Mouse (Mus musculus): ENCODE results near the gene Gm21983. TPM values are rescaled to one million over a fixed set of nuclear protein-coding genes. Genes with fewer than 3 reads are reported as not detected.
A peak's percentile ranks its signal among the peaks of the same experiment; 100 is the strongest.

The Gm21983 gene
- total and polyA plus RNA-seq, 3 experiments = 0.22 TPM; not detected in 2

DNA sequence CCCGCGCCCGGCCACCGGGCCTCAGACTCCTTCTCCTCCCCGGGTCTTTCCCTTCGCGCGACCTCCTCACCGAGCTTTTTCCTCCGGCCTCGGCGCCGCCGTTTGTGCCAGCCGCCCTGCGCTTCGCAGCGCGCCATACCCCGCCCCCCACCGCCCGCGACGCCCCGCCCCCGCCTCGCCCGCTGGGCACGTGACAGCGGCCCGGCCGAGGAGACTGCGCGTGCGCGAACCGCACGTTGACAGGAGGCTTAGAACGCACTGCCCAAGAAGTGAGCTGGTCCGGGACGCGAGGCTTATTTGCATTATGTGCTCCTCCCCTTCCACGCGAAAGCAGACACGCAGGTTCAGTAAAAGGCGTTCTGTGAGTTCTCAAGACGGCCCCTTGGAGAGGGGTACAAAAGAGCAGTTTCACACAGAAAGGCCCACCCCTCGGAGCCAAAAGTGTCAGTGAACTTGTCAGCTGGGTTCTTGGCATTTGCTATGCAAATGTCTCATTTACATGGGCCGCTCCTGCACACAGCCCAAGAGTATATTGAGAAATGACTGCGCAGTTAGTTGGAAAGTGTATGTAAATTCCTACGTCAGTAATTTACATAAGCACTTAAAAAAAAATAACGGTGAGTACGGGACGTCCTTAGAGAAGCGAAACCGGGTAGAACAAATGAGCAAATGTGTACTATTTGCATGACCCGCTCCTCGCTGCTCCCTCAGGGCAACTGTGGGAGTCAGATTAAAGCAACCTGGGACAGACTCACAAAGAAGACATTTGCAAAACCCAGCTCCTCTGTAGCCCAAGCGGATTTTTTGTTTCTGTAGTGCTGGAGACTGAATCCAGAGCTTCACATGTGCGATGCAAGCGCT is 14.0 kb downstream of the Gm21983 start, which contains the start of gene Egln2:
Gene Egln2 (minus strand): TSS at position 189 of the 861 bp plus-strand sequence.
- Histone ChIP-seq H3K9ac (ENCODE audit: control insufficient read depth, low read depth, low read length, poor library complexity, severe bottlenecking) (peak within 1 kb of the TSS; percentile 90), H3K27me3 (ENCODE audit: control insufficient read depth in 1 of 2, insufficient read depth in 2 of 2, low read length in 2 of 2) (no peaks in the 10 kb centered on the region), H3K79me2 (ENCODE audit: control insufficient read depth, insufficient read depth, low read length, poor library complexity) (peaks cover 11% of the 10 kb centered on the region), H3K4me3 (ENCODE audit: control insufficient read depth in 1 of 2, insufficient read depth in 1 of 2, low read depth in 2 of 2, low read length in 2 of 2) (peak within 1 kb of the TSS; percentile 90 to 94), H3K27ac (ENCODE audit: control insufficient read depth, low read depth, low read length) (peak within 1 kb of the TSS; percentile 96), H3K9me3 (replicated peaks; ENCODE audit: insufficient read depth, low read length) (no peaks in the 10 kb centered on the region), H3K36me3 (ENCODE audit: control insufficient read depth in 1 of 2, insufficient read depth in 2 of 2, low read length in 2 of 2) (peaks cover 0 to 3% of the 10 kb centered on the region in 2 experiments; a peak in 1 of 4 replicates), H3K4me1 (ENCODE audit: control insufficient read depth in 1 of 2, insufficient read depth in 2 of 2, low read length in 2 of 2) (peaks cover 7 to 10% of the 10 kb centered on the region in 2 experiments; a peak in 3 of 4 replicates)
- TF ChIP-seq MYC (IDR thresholded peaks at IDR 0.05; ENCODE audit: low read depth, low read length) = no peak; the same call in 1 of the 2 replicates
- TF ChIP-seq BHLHE40 (IDR thresholded peaks at IDR 0.05; ENCODE audit: borderline replicate concordance, low read depth, low read length) = peak; percentile 91
- TF ChIP-seq ZMIZ1 (IDR thresholded peaks at IDR 0.05; ENCODE audit: low read depth, low read length) = peak; percentile 53; the same call in 1 of the 2 replicates
- TF ChIP-seq NELFE (IDR thresholded peaks at IDR 0.05; ENCODE audit: low read depth, low read length) = peak; percentile 79
- no peak for TF ChIP-seq GABPA (IDR thresholded peaks at IDR 0.05; ENCODE audit: low read depth, low read length)
- 0 out of 2 replicates have a peak, but pooled peaks have one; percentile 33 for TF ChIP-seq KAT2A (conservative IDR thresholded peaks at IDR 0.05; ENCODE audit: low read depth, low read length)
- peak; percentile 59 for TF ChIP-seq HCFC1 (IDR thresholded peaks at IDR 0.05; ENCODE audit: low read depth, low read length)
- peak; percentile 91 for TF ChIP-seq MXI1 (IDR thresholded peaks at IDR 0.05; ENCODE audit: low read depth, low read length)
- peak; percentile 84; the same call in 1 of the 2 replicates for TF ChIP-seq POLR2AphosphoS2 (IDR thresholded peaks at IDR 0.05; ENCODE audit: low read length)
- TF ChIP-seq EP300 (IDR thresholded peaks at IDR 0.05; ENCODE audit: low read depth in 1 of 2, low read length in 2 of 2) = peak in 1 of 2 experiments; percentile 38; a peak in 2 of 4 replicates
- peak in 1 of 2 experiments; percentile 70; a peak in 2 of 4 replicates for TF ChIP-seq USF2 (IDR thresholded peaks at IDR 0.05; ENCODE audit: borderline replicate concordance in 1 of 2, insufficient read depth in 1 of 2, low read depth in 1 of 2, low read length in 2 of 2)
- TF ChIP-seq USF1 (IDR thresholded peaks at IDR 0.05; ENCODE audit: low read depth, low read length) = peak; percentile 94
- peak; percentile 74; the same call in 1 of the 2 replicates for TF ChIP-seq MYB (IDR thresholded peaks at IDR 0.05; ENCODE audit: low read depth, low read length)
- no peak for TF ChIP-seq JUND (IDR thresholded peaks at IDR 0.05; ENCODE audit: low read depth, low read length)
- peak; percentile 90 for TF ChIP-seq TBP (IDR thresholded peaks at IDR 0.05; ENCODE audit: low read depth, low read length)
- TF ChIP-seq POLR2A (IDR thresholded peaks at IDR 0.05; ENCODE audit: control insufficient read depth in 1 of 2, insufficient read depth in 1 of 2, low read depth in 1 of 2, low read length in 2 of 2, poor library complexity in 1 of 2) = peak; percentile 74 to 87
- peak; percentile 85 for TF ChIP-seq MAX (IDR thresholded peaks at IDR 0.05; ENCODE audit: low read length)
- TF ChIP-seq MAZ (IDR thresholded peaks at IDR 0.05; ENCODE audit: low read depth, low read length) = no peak; the same call in none of the 2 replicates
- no peak for TF ChIP-seq POLR2AphosphoS5 (IDR thresholded peaks at IDR 0.05; ENCODE audit: borderline replicate concordance, low read depth, low read length)
- peak; percentile 97 for TF ChIP-seq ZNF384 (IDR thresholded peaks at IDR 0.05; ENCODE audit: low read depth, low read length)
- TF ChIP-seq ELF1 (IDR thresholded peaks at IDR 0.05; ENCODE audit: low read depth, low read length) = 0 out of 2 replicates have a peak, but pooled peaks have one; percentile 5
- TF ChIP-seq NRF1 (IDR thresholded peaks at IDR 0.05; ENCODE audit: insufficient read depth, low read depth, low read length, poor library complexity, severe bottlenecking) = peak; percentile 69
- TF ChIP-seq TCF12 (IDR thresholded peaks at IDR 0.05; ENCODE audit: low read depth, low read length) = no peak
- TF ChIP-seq ZKSCAN1 (IDR thresholded peaks at IDR 0.05; ENCODE audit: low read depth, low read length) = 0 out of 2 replicates have a peak, but pooled peaks have one; percentile 33
- peak; percentile 82 for TF ChIP-seq ETS1 (IDR thresholded peaks at IDR 0.05; ENCODE audit: low read depth, low read length)
- peak; percentile 90 for TF ChIP-seq SIN3A (IDR thresholded peaks at IDR 0.05; ENCODE audit: low read length)
- peak; percentile 96 for DNase-seq (ENCODE audit: low read depth, low spot score)
